Mouse (Mus musculus): ENCODE measurements around the gene Tmcc3. TPM values are rescaled to one million over a fixed set of nuclear protein-coding genes. Genes with fewer than 3 reads are reported as not detected.

Tmcc3 gene
- polyA plus RNA-seq, 1 experiment from 2014 or later = 3.2 TPM

DNA sequence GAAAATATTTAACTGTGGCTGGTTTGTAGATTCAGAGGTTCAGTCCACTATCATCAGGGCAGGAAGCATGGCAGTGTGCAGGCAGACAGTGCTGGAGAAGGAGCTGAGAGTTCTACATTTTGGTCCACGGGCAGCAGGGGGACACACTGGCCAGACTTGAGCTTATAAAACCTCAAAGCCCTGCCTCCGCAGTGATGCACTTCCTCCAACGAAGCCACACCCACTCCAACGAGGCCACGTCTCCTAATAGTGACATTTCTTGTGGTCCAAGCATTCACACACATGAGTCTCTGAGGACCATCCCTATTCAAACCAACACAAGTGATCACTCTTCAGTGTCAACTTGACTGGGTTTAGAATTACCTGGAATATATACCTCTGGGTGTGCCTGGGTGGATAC, 327.5 kb downstream of the Tmcc3 start:
- WGBS = 77% methylated on average over 5 of the region's 5 CpGs
- Histone ChIP-seq H3K27me3 (ENCODE audit: insufficient read depth, poor library complexity, severe bottlenecking) (no peaks in the 10 kb centered on the region; the same call in 1 of the 2 replicates), H3K4me3 (no peak overlapping the region), H3K36me3 (no peaks in the 10 kb centered on the region), H3K27ac (no peak overlapping the region), H3K4me1 (replicated peaks) (no peaks in the 10 kb centered on the region), H3K9me3 (no peaks in the 10 kb centered on the region)
- no peak for DNase-seq (ENCODE audit: low spot score)

DNA sequence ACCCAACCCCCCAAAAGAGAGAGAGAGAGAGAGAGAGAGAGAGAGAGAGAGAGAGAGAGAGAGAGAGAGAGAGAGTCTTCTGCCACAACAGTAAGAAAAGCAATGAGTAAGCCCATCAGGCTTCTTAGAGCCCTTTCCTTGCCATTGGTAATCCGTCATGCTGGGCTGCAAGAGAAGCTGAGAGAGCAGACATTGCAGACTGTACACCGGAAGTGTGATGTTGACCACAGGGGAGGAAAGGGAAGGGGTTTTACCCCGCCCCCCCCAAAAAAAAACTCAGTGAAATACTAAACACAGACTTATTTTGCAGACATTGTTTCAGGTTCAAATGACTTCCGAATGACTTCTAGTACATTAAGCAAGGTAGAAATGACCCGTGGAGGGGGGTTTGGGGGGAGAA, 328.3 kb downstream of the Tmcc3 start:
- no peaks in the 10 kb centered on the region for H3K36me3 ChIP-seq
- no peak overlapping the region for H3K27ac ChIP-seq
- no peaks in the 10 kb centered on the region for H3K9me3 ChIP-seq
- DNase-seq (ENCODE audit: low spot score) = no peak
- H3K4me3 ChIP-seq = no peak overlapping the region
- H3K4me1 ChIP-seq (replicated peaks) = no peaks in the 10 kb centered on the region
- 84% methylated on average over 5 of the region's 5 CpGs for WGBS
- H3K27me3 ChIP-seq (ENCODE audit: insufficient read depth, poor library complexity, severe bottlenecking) = no peaks in the 10 kb centered on the region; the same call in 1 of the 2 replicates

Other genes with a start within 250 kb of the Tmcc3 start
- 12.1 and 13.6 TPM in 2 replicates for gene Nr2c1, start 163.9 kb upstream of the Tmcc3 start, polyA plus RNA-seq (2016; fragmentation: Nextera tagmentation; extraction: Ambion mirVana)
- gene Ndufa12, start 113.2 kb upstream of the Tmcc3 start, polyA plus RNA-seq (2016; fragmentation: Nextera tagmentation; extraction: Ambion mirVana) = 581 and 616 TPM in 2 replicates
- gene Gm4792, start 13.2 kb upstream of the Tmcc3 start, polyA plus RNA-seq (2016; fragmentation: Nextera tagmentation; extraction: Ambion mirVana) = 0.42 TPM in 1 of 2 replicates, not detected in the other